18 mouse cellular contexts compared by ENCODE assay signal in genomic region chr2:58423319-58423718, GRCm38 (mm10). TPM values are rescaled to one million over a fixed set of nuclear protein-coding genes. Genes with fewer than 3 reads are reported as not detected.
"Had no signal": no experiment of that assay in that cellular context is flagged by ENCODE, and none has a peak within 500 bp of the region (broad histone marks: within the 10 kb centered on the region; RNA-seq: fewer than 3 reads in every experiment).

No protein-coding gene starts in this region.

- H3K4me2 ChIP-seq: kidney, embryonic 15.5 days; limb, embryonic 13.5 days; liver, embryonic 15.5 days; lung, embryonic 14.5 days; midbrain, embryonic 11.5 days; midbrain, embryonic 15.5 days; neural tube, embryonic 12.5 days had no signal

- H3K4me1 ChIP-seq: kidney, embryonic 15.5 days; limb, embryonic 13.5 days; liver, embryonic 15.5 days; midbrain, embryonic 15.5 days; neural tube, embryonic 12.5 days had no signal

- H3K9me3 ChIP-seq: kidney, embryonic 15.5 days; limb, embryonic 13.5 days; liver, embryonic 15.5 days; midbrain, embryonic 15.5 days; neural tube, embryonic 12.5 days had no signal

- H3K36me3 ChIP-seq: kidney, embryonic 15.5 days; liver, embryonic 15.5 days; midbrain, embryonic 15.5 days; neural tube, embryonic 12.5 days had no signal

- H3K4me3 ChIP-seq: kidney, embryonic 15.5 days; limb, embryonic 13.5 days; liver, embryonic 15.5 days; midbrain, embryonic 15.5 days; neural tube, embryonic 12.5 days had no signal

- DNase-seq: kidney, adult 2 months; kidney, postnatal 14 days; left cerebral cortex, postnatal 4 days; lung, embryonic 14.5 days; lung, postnatal 10 days; lung, postnatal 4 days; retina, postnatal 1 day; right cerebral cortex, postnatal 4 days; thymus, postnatal 4 days had no signal

- ATAC-seq: midbrain, embryonic 15.5 days had no signal

- H3K27ac ChIP-seq: kidney, embryonic 15.5 days; limb, embryonic 13.5 days; liver, embryonic 15.5 days; midbrain, embryonic 15.5 days; neural tube, embryonic 12.5 days; stomach, postnatal 0 days had no signal

- H3K9ac ChIP-seq: kidney, embryonic 15.5 days; limb, embryonic 13.5 days; liver, embryonic 15.5 days; lung, embryonic 14.5 days; midbrain, embryonic 15.5 days; neural tube, embryonic 12.5 days had no signal

- H3K27me3 ChIP-seq: kidney, embryonic 15.5 days; limb, embryonic 13.5 days; liver, embryonic 15.5 days; midbrain, embryonic 15.5 days; neural tube, embryonic 12.5 days had no signal

RNA-seq across cellular contexts. Expression of gene Gm17409, which starts 46.6 kb away (rescaled TPM):
- polyA plus RNA-seq: kidney, adult 2 months; kidney, embryonic 15.5 days; large intestine, adult 2 months; limb, embryonic 13.5 days; liver, adult 2 months; liver, embryonic 15.5 days; lung, embryonic 14.5 days; midbrain, embryonic 11.5 days; midbrain, embryonic 15.5 days; neural tube, embryonic 12.5 days; stomach, postnatal 0 days had no signal
